Mouse (Mus musculus): ENCODE results near the gene Ccser2.
A peak's percentile ranks its signal among the peaks of the same experiment; 100 is the strongest.
"Not testable (repeated sequence)": the region's sequence is repeated elsewhere in the genome, so short reads cannot be mapped to it uniquely, and the experiment has no call there.

The Ccser2 gene

GRCm38 (mm10) chr14:36968628-36969147 is at the start of gene Ccser2:
Gene Ccser2, minus strand, starts transcription at chr14:36968777.
- peak; percentile 100 for DNase-seq

- DNase-seq: no peak
Observed at GRCm38 (mm10) chr14:37015894-37016293, 47.3 kb upstream of the Ccser2 start.

GRCm38 (mm10) chr14:37013644-37014043 is 45.1 kb upstream of the Ccser2 start:
- no peak for DNase-seq

GRCm38 (mm10) chr14:37009686-37010085 is 41.1 kb upstream of the Ccser2 start:
- no peak for DNase-seq

- DNase-seq: no peak
Observed at GRCm38 (mm10) chr14:37006489-37006888, 37.9 kb upstream of the Ccser2 start.

- no peak for DNase-seq
Observed at GRCm38 (mm10) chr14:37005865-37006264, 37.3 kb upstream of the Ccser2 start.

- DNase-seq: no peak
Observed at GRCm38 (mm10) chr14:37003431-37004095, 35.0 kb upstream of the Ccser2 start.

GRCm38 (mm10) chr14:37002852-37003251 is 34.3 kb upstream of the Ccser2 start:
- DNase-seq: no peak

GRCm38 (mm10) chr14:37000780-37001179 is 32.2 kb upstream of the Ccser2 start:
- not testable (repeated sequence) for DNase-seq

GRCm38 (mm10) chr14:36989784-36990183 is 21.2 kb upstream of the Ccser2 start:
- no peak for DNase-seq

- peak; percentile 88 for DNase-seq
Observed at GRCm38 (mm10) chr14:36985693-36986092, 17.1 kb upstream of the Ccser2 start.

GRCm38 (mm10) chr14:36975019-36975418 is 6.4 kb upstream of the Ccser2 start:
- DNase-seq: no peak

GRCm38 (mm10) chr14:36971211-36971610 is 2.6 kb upstream of the Ccser2 start:
- no peak for DNase-seq

- no peak for DNase-seq
Observed at GRCm38 (mm10) chr14:36969861-36970420, 1.4 kb upstream of the Ccser2 start.

- no peak for DNase-seq
Observed at GRCm38 (mm10) chr14:36968076-36968627, 425 bp downstream of the Ccser2 start.

GRCm38 (mm10) chr14:36965421-36965820 is 3.2 kb downstream of the Ccser2 start:
- no peak for DNase-seq

GRCm38 (mm10) chr14:36962477-36962876 is 6.1 kb downstream of the Ccser2 start:
- no peak for DNase-seq

GRCm38 (mm10) chr14:36957719-36958118 is 10.9 kb downstream of the Ccser2 start:
- no peak for DNase-seq

- DNase-seq: no peak
Observed at GRCm38 (mm10) chr14:36957261-36957660, 11.3 kb downstream of the Ccser2 start.

GRCm38 (mm10) chr14:36956717-36957116 is 11.9 kb downstream of the Ccser2 start:
- no peak for DNase-seq

GRCm38 (mm10) chr14:36952687-36953426 is 15.7 kb downstream of the Ccser2 start:
- DNase-seq: no peak

GRCm38 (mm10) chr14:36952142-36952541 is 16.4 kb downstream of the Ccser2 start:
- no peak for DNase-seq

GRCm38 (mm10) chr14:36942716-36943115 is 25.9 kb downstream of the Ccser2 start:
- no peak for DNase-seq

- no peak for DNase-seq
Observed at GRCm38 (mm10) chr14:36937941-36938340, 30.6 kb downstream of the Ccser2 start.

Data from heart, adult 11 months (tissue).